Mouse (Mus musculus): ENCODE measurements around the gene Eps8l3. TPM values are rescaled to one million over a fixed set of nuclear protein-coding genes. Genes with fewer than 3 reads are reported as not detected.

Eps8l3 gene
- polyA plus RNA-seq, 2 experiments: 0.02 TPM; not detected in 1

DNA sequence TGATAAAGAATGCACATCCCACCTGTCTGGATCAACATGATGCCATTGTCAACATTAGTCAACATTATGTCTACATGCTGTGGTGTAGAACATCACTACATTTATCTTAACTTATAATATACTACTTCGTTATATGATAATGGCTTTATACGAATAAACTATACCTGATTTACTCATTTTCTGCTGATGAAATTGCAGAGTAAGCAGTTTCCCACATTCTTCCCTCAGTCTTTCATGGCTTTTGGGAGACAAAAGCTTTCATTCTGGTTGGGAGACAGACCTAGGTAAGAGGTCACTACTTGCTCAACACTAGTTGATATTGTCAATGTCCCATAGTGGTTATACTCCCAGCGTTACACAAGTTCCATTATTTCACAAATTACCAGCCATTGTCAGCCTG is 48.3 kb downstream of the Eps8l3 start:
- Histone ChIP-seq H3K36me3 (replicated peaks; ENCODE audit: control insufficient read depth, insufficient read depth, low read depth) (no peaks in the 10 kb centered on the region), H3K4me3 (ENCODE audit: insufficient read depth in 1 of 2, low read depth in 2 of 2, low read length in 2 of 2) (no peak overlapping the region), H3K4me2 (ENCODE audit: low read depth) (no peak overlapping the region), H3K4me1 (replicated peaks; ENCODE audit: control insufficient read depth in 2 of 2, insufficient read depth in 2 of 2, low read length in 1 of 2) (no peaks in the 10 kb centered on the region), H3K9me3 (ENCODE audit: control insufficient read depth, low read length) (no peaks in the 10 kb centered on the region), H3K27ac (no peak overlapping the region), H3K9ac (replicated peaks) (no peak overlapping the region), H3K27me3 (ENCODE audit: control insufficient read depth, insufficient read depth, low read length) (no peaks in the 10 kb centered on the region)
- DNase-seq (ENCODE audit: low read depth in 3 of 3, low spot score in 3 of 3) (no peak), ATAC-seq (ENCODE audit: insufficient read depth) (no peak)
- WGBS (ENCODE audit: insufficient replicate concordance): 63% methylated on average over 3 of the region's 3 CpGs
- TF ChIP-seq CTCF (IDR thresholded peaks at IDR 0.05; ENCODE audit: low read depth) (no peak), EP300 (IDR thresholded peaks at IDR 0.05; ENCODE audit: low read depth) (no peak)

DNA sequence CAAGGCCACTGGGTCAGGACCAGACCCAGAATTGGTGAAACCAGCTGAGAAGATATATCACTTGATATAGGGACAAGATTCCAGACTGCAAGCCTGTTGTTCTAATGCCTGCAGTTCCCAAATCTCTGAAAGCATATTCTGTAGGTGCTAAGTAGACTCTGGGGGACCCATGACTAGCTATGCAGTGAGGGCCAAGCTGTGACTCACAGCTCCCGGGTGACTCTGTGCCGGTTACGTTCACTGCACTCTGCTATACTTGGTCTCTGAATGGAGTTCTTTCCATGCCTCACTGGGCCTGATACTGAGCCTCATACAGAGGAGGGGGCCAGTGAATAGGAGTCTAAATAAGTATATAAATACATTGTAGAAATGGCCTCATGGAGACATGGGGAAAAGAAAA is 50.8 kb downstream of the Eps8l3 start:
- WGBS (ENCODE audit: insufficient replicate concordance): 66% methylated on average over 3 of the region's 3 CpGs
- DNase-seq (ENCODE audit: low read depth in 3 of 3, low spot score in 3 of 3) (no peak), ATAC-seq (ENCODE audit: insufficient read depth) (no peak)

DNA sequence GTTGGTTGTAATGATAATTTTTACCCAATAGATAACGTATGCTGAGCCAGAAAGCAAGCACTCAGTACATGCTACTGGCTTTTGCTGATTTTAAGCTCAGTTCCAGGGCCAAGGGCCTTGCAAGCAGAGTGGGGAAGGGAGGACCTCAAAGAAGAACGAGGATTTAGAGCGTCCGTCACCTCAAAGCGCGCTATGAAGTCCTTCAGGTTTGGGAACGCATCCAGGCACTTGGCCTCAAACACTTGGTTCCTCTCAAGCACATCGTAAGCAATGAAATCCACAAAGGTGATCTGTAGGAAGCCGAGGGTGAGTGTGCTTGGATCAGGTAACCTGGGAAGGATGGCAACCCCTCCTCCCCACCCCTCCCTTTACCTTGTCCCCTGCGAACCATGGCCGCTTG is 51.7 kb downstream of the Eps8l3 start:
- Histone ChIP-seq H3K4me1 (replicated peaks; ENCODE audit: control insufficient read depth in 2 of 2, insufficient read depth in 2 of 2, low read length in 1 of 2) (0 out of 4 replicates have a peak, but pooled peaks cover 0 to 3% of the 10 kb centered on the region in 2 experiments), H3K4me2 (ENCODE audit: low read depth) (no peak overlapping the region), H3K9me3 (ENCODE audit: control insufficient read depth, low read length) (no peaks in the 10 kb centered on the region), H3K36me3 (replicated peaks; ENCODE audit: control insufficient read depth, insufficient read depth, low read depth) (no peaks in the 10 kb centered on the region), H3K4me3 (ENCODE audit: insufficient read depth in 1 of 2, low read depth in 2 of 2, low read length in 2 of 2) (no peak overlapping the region), H3K9ac (replicated peaks) (no peak overlapping the region), H3K27me3 (ENCODE audit: control insufficient read depth, insufficient read depth, low read length) (no peaks in the 10 kb centered on the region), H3K27ac (no peak overlapping the region)
- no peak for ATAC-seq (ENCODE audit: insufficient read depth)
- TF ChIP-seq EP300 (IDR thresholded peaks at IDR 0.05; ENCODE audit: low read depth) (no peak), CTCF (IDR thresholded peaks at IDR 0.05; ENCODE audit: low read depth) (no peak)
- WGBS (ENCODE audit: insufficient replicate concordance): 68% methylated on average over 11 of the region's 11 CpGs
- DNase-seq (ENCODE audit: low read depth in 3 of 3, low spot score in 3 of 3): no peak

More for the DNA sequence above, 50.8 kb downstream of the Eps8l3 start:
- 0 out of 4 replicates have a peak, but pooled peaks cover 0 to 3% of the 10 kb centered on the region in 2 experiments for H3K4me1 ChIP-seq (replicated peaks; ENCODE audit: control insufficient read depth in 2 of 2, insufficient read depth in 2 of 2, low read length in 1 of 2)
- no peak overlapping the region for H3K4me2 ChIP-seq (ENCODE audit: low read depth)
- no peak for TF ChIP-seq EP300 (IDR thresholded peaks at IDR 0.05; ENCODE audit: low read depth)
- TF ChIP-seq CTCF (IDR thresholded peaks at IDR 0.05; ENCODE audit: low read depth): no peak
- H3K9ac ChIP-seq (replicated peaks): no peak overlapping the region
- no peaks in the 10 kb centered on the region for H3K9me3 ChIP-seq (ENCODE audit: control insufficient read depth, low read length)
- no peak overlapping the region for H3K27ac ChIP-seq
- no peaks in the 10 kb centered on the region for H3K27me3 ChIP-seq (ENCODE audit: control insufficient read depth, insufficient read depth, low read length)
- no peaks in the 10 kb centered on the region for H3K36me3 ChIP-seq (replicated peaks; ENCODE audit: control insufficient read depth, insufficient read depth, low read depth)
- no peak overlapping the region for H3K4me3 ChIP-seq (ENCODE audit: insufficient read depth in 1 of 2, low read depth in 2 of 2, low read length in 2 of 2)

DNA sequence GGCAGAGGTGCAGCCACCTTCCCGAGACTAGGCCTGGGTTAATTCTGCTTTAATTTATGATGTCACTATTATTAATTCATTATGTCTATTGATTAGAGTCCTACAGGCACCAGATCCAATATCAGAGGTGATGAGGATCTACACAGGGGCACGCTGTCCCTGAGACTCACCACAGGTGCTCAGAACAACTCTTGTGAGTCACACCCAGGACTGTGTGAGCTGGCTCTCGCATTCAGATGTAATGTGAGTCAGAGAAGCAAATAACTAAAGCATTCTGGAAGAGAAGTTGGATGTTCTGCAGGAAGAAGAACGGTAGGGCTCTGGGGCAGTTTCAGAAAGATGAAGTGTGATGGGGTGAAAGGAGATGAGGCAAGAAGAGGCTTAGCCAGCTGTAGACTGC is 52.2 kb downstream of the Eps8l3 start:
- H3K36me3 ChIP-seq (replicated peaks; ENCODE audit: control insufficient read depth, insufficient read depth, low read depth): no peaks in the 10 kb centered on the region
- no peak overlapping the region for H3K27ac ChIP-seq
- WGBS (ENCODE audit: insufficient replicate concordance): 60% methylated on average over 4 of the region's 4 CpGs
- H3K9ac ChIP-seq (replicated peaks): no peak overlapping the region
- no peak overlapping the region for H3K4me2 ChIP-seq (ENCODE audit: low read depth)
- no peaks in the 10 kb centered on the region for H3K27me3 ChIP-seq (ENCODE audit: control insufficient read depth, insufficient read depth, low read length)
- H3K4me1 ChIP-seq (replicated peaks; ENCODE audit: control insufficient read depth in 2 of 2, insufficient read depth in 2 of 2, low read length in 1 of 2): 0 out of 4 replicates have a peak, but pooled peaks cover 0 to 3% of the 10 kb centered on the region in 2 experiments
- ATAC-seq (ENCODE audit: insufficient read depth) (no peak), DNase-seq (ENCODE audit: low read depth in 3 of 3, low spot score in 3 of 3) (no peak)
- no peaks in the 10 kb centered on the region for H3K9me3 ChIP-seq (ENCODE audit: control insufficient read depth, low read length)
- no peak overlapping the region for H3K4me3 ChIP-seq (ENCODE audit: insufficient read depth in 1 of 2, low read depth in 2 of 2, low read length in 2 of 2)
- TF ChIP-seq EP300 (IDR thresholded peaks at IDR 0.05; ENCODE audit: low read depth) (no peak), CTCF (IDR thresholded peaks at IDR 0.05; ENCODE audit: low read depth) (no peak)

DNA sequence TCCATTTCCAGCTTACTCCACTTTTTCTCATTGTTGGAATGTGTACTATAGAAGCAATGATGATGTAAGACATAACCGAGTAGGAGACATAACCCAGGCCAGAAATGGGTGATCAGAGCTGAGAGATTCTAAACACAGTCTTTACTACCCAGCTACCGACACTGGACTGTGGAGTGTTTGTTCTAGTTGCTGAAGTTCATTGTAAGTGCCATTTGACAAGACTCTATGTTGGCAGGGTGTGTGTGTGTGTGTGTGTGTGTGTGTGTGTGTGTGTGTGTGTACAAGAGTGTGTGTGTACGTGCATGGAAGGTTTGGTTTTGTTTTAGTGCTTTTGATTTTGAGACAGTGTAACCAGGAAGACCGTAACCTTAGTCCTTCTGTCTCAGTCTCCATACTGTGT is 52.7 kb downstream of the Eps8l3 start:
- WGBS (ENCODE audit: insufficient replicate concordance): 56% methylated on average over 4 of the region's 4 CpGs
- 0 out of 4 replicates have a peak, but pooled peaks cover 0 to 3% of the 10 kb centered on the region in 2 experiments for H3K4me1 ChIP-seq (replicated peaks; ENCODE audit: control insufficient read depth in 2 of 2, insufficient read depth in 2 of 2, low read length in 1 of 2)
- H3K4me3 ChIP-seq (ENCODE audit: insufficient read depth in 1 of 2, low read depth in 2 of 2, low read length in 2 of 2): no peak overlapping the region
- no peak overlapping the region for H3K27ac ChIP-seq
- no peak for ATAC-seq (ENCODE audit: insufficient read depth)
- TF ChIP-seq EP300 (IDR thresholded peaks at IDR 0.05; ENCODE audit: low read depth) (no peak), CTCF (IDR thresholded peaks at IDR 0.05; ENCODE audit: low read depth) (no peak)
- no peak overlapping the region for H3K4me2 ChIP-seq (ENCODE audit: low read depth)
- H3K9ac ChIP-seq (replicated peaks): no peak overlapping the region
- H3K27me3 ChIP-seq (ENCODE audit: control insufficient read depth, insufficient read depth, low read length): no peaks in the 10 kb centered on the region
- no peak for DNase-seq (ENCODE audit: low read depth in 3 of 3, low spot score in 3 of 3)
- H3K9me3 ChIP-seq (ENCODE audit: control insufficient read depth, low read length): no peaks in the 10 kb centered on the region
- H3K36me3 ChIP-seq (replicated peaks; ENCODE audit: control insufficient read depth, insufficient read depth, low read depth): no peaks in the 10 kb centered on the region
